Mouse (Mus musculus) lung, embryonic 16.5 days (tissue): ENCODE measurements around the gene Crbn. TPM values are rescaled to one million over a fixed set of nuclear protein-coding genes. Genes with fewer than 3 reads are reported as not detected.

ENCODE experiments used
- ATAC-seq: fragments of 200-750 bp; cut with Nextera tagmentation; 2 replicates; pipeline ENCODE4 v1.8.0; 2017; ENCODE audit warnings: low read depth, mild to moderate bottlenecking, moderate library complexity
- H3K27ac ChIP-seq: fragments of 300-500 bp; sonication (generic); 2 replicates; pipeline ENCODE4 v1.5.1; 2014; ENCODE audit warnings: mild to moderate bottlenecking, control low read depth, low read length
- H3K27me3 ChIP-seq: fragments of 300-500 bp; sonication (generic); 2 replicates; pipeline ENCODE4 v1.6.1; 2014; ENCODE audit warnings: low read depth, low read length, mixed read lengths; ENCODE audit not compliant: control insufficient read depth, insufficient read depth
- H3K36me3 ChIP-seq: fragments of 300-500 bp; sonication (generic); 2 replicates; pipeline ENCODE4 v1.6.1; 2014; ENCODE audit warnings: low read length; ENCODE audit not compliant: control insufficient read depth, insufficient read depth
- H3K4me1 ChIP-seq: fragments of 300-500 bp; sonication (generic); replicated peaks from 2 replicates; pipeline ENCODE4 v1.6.1; 2014; ENCODE audit warnings: low read length, mixed read lengths; ENCODE audit not compliant: control insufficient read depth, insufficient read depth
- H3K4me2 ChIP-seq: fragments of 300-500 bp; sonication (generic); 2 replicates; pipeline ENCODE4 v1.6.1; 2014; ENCODE audit warnings: low read depth, low read length, control low read depth
- H3K4me3 ChIP-seq: fragments of 300-500 bp; sonication (generic); 2 replicates; pipeline ENCODE4 v1.5.1; 2014; ENCODE audit warnings: mild to moderate bottlenecking, low read length, control low read depth
- H3K9ac ChIP-seq: fragments of 300-500 bp; sonication (generic); 2 replicates; pipeline ENCODE4 v1.6.1; 2014; ENCODE audit warnings: low read length, control low read depth
- H3K9me3 ChIP-seq: fragments of 300-500 bp; sonication (generic); 2 replicates; pipeline ENCODE4 v1.6.1; 2016; ENCODE audit warnings: low read length; ENCODE audit not compliant: control insufficient read depth
- WGBS: fragments of 180-500 bp; shearing (Covaris S2); extraction: QIAGEN DNeasy Blood & Tissue Kit; methylation state at CpG from one replicate; pipeline ENCODE4 v1.1.7; 2014; 5-methylcytosine and 5-hydroxymethylcytosine counted together
- polyA plus RNA-seq: library from polyadenylated mRNA; unstranded; fragments of >200 nt; fragmentation: Nextera tagmentation; extraction: Ambion mirVana; gene quantifications from 2 replicates; pipeline ENCODE4 v1.2.1, GENCODE M21; 2015

Gene Crbn
- polyA plus RNA-seq, 1 experiment from 2014 or later = 46.7 TPM

- H3K9me3 ChIP-seq = no peaks in the 10 kb centered on the region
- no peak within 1 kb of the TSS for H3K4me2 ChIP-seq
- H3K4me1 ChIP-seq = no peaks in the 10 kb centered on the region
- no peaks in the 10 kb centered on the region for H3K27me3 ChIP-seq
- no peak for ATAC-seq
- no peak within 1 kb of the TSS for H3K27ac ChIP-seq
- WGBS = 55% methylated on average over 6 of the region's 6 CpGs
- no peaks in the 10 kb centered on the region for H3K36me3 ChIP-seq
- H3K9ac ChIP-seq = no peak within 1 kb of the TSS
- H3K4me3 ChIP-seq = no peak within 1 kb of the TSS
These were observed 50.9 kb downstream of the Crbn start, which contains the start of gene Il5ra for GRCm38 (mm10) chr6:106748887-106749388. TSS of gene Il5ra (minus strand) at chr6:106749037.

GRCm38 (mm10) chr6:106747804-106748203, 52.1 kb downstream of the Crbn start:
- Histone ChIP-seq H3K4me2 (no peak overlapping the region), H3K27ac (no peak overlapping the region), H3K4me1 (no peaks in the 10 kb centered on the region), H3K27me3 (no peaks in the 10 kb centered on the region), H3K4me3 (no peak overlapping the region), H3K9me3 (no peaks in the 10 kb centered on the region), H3K36me3 (no peaks in the 10 kb centered on the region), H3K9ac (no peak overlapping the region)
- WGBS = 70% methylated on average over 3 of the region's 3 CpGs
- no peak for ATAC-seq

GRCm38 (mm10) chr6:106747251-106747650, 52.6 kb downstream of the Crbn start:
- Histone ChIP-seq H3K36me3 (no peaks in the 10 kb centered on the region), H3K4me1 (no peaks in the 10 kb centered on the region), H3K9me3 (no peaks in the 10 kb centered on the region), H3K27me3 (no peaks in the 10 kb centered on the region), H3K4me2 (no peak overlapping the region), H3K9ac (no peak overlapping the region), H3K4me3 (no peak overlapping the region), H3K27ac (no peak overlapping the region)
- WGBS = 90% methylated on average over 5 of the region's 5 CpGs
- no peak for ATAC-seq

- no peaks in the 10 kb centered on the region for H3K9me3 ChIP-seq
- H3K4me3 ChIP-seq = no peak overlapping the region
- H3K4me1 ChIP-seq = no peaks in the 10 kb centered on the region
- H3K36me3 ChIP-seq = no peaks in the 10 kb centered on the region
- no peak overlapping the region for H3K4me2 ChIP-seq
- no peaks in the 10 kb centered on the region for H3K27me3 ChIP-seq
- no peak overlapping the region for H3K27ac ChIP-seq
- no peak overlapping the region for H3K9ac ChIP-seq
- ATAC-seq = no peak
- 53% methylated on average over 7 of the region's 7 CpGs for WGBS
These were observed 54.0 kb downstream of the Crbn start for GRCm38 (mm10) chr6:106745673-106746394.

- Histone ChIP-seq H3K27me3 (no peaks in the 10 kb centered on the region), H3K4me1 (no peaks in the 10 kb centered on the region), H3K27ac (no peak overlapping the region), H3K4me3 (no peak overlapping the region), H3K36me3 (no peaks in the 10 kb centered on the region), H3K9me3 (no peaks in the 10 kb centered on the region), H3K9ac (no peak overlapping the region), H3K4me2 (no peak overlapping the region)
- no peak for ATAC-seq
- whole genome bisulfite sequencing = 74% methylated on average over 7 of the region's 7 CpGs
These were observed 56.2 kb downstream of the Crbn start for GRCm38 (mm10) chr6:106743556-106744233.

- Histone ChIP-seq H3K4me2 (no peak overlapping the region), H3K4me3 (no peak overlapping the region), H3K9me3 (no peaks in the 10 kb centered on the region), H3K27ac (no peak overlapping the region), H3K4me1 (no peaks in the 10 kb centered on the region), H3K9ac (no peak overlapping the region), H3K36me3 (no peaks in the 10 kb centered on the region), H3K27me3 (no peaks in the 10 kb centered on the region)
- WGBS = 74% methylated on average over 1 of the region's 1 CpGs
- ATAC-seq = no peak
These were observed 59.5 kb downstream of the Crbn start for GRCm38 (mm10) chr6:106740244-106740825.

GRCm38 (mm10) chr6:106738229-106738628, 61.6 kb downstream of the Crbn start:
- Histone ChIP-seq H3K36me3 (no peaks in the 10 kb centered on the region), H3K27me3 (no peaks in the 10 kb centered on the region), H3K4me2 (no peak overlapping the region), H3K9ac (no peak overlapping the region), H3K4me1 (no peaks in the 10 kb centered on the region), H3K4me3 (no peak overlapping the region), H3K9me3 (no peaks in the 10 kb centered on the region), H3K27ac (no peak overlapping the region)
- 76% methylated on average over 3 of the region's 3 CpGs for WGBS
- ATAC-seq = no peak

GRCm38 (mm10) chr6:106732563-106732962, 67.3 kb downstream of the Crbn start:
- Histone ChIP-seq H3K27ac (no peak overlapping the region), H3K9me3 (no peaks in the 10 kb centered on the region), H3K4me3 (no peak overlapping the region), H3K9ac (no peak overlapping the region), H3K4me1 (no peaks in the 10 kb centered on the region), H3K4me2 (no peak overlapping the region), H3K27me3 (no peaks in the 10 kb centered on the region), H3K36me3 (no peaks in the 10 kb centered on the region)
- WGBS = 63% methylated on average over 4 of the region's 4 CpGs
- ATAC-seq = no peak
